Mouse (Mus musculus) liver, adult 2 months (tissue): Measurements from ENCODE around the gene Smg9.
"Not testable (repeated sequence)": the region's sequence is repeated elsewhere in the genome, so short reads cannot be mapped to it uniquely, and the experiment has no call there.

Experiments used
- CTCF ChIP-seq: fragments of 200-500 bp; IDR thresholded peaks from 2 replicates; pipeline ENCODE4 v1.5.1; 2011; ENCODE audit warnings: low read depth, low read length, control low read depth
- POLR2A ChIP-seq: fragments of 200-500 bp; IDR thresholded peaks from 2 replicates; pipeline ENCODE4 v1.6.1; 2011; ENCODE audit warnings: low read length, control low read depth; ENCODE audit not compliant: insufficient read depth; ENCODE audit errors: extremely low read depth

- TF ChIP-seq CTCF, POLR2A: not testable (repeated sequence)
Measured at GRCm38 (mm10) chr7:24400489-24400888, 1.1 kb downstream of the Smg9 start.
